Mouse (Mus musculus) lung, postnatal 4 days (tissue): ENCODE measurements around the gene Eef1b2.
"Not testable (repeated sequence)": the region's sequence is repeated elsewhere in the genome, so short reads cannot be mapped to it uniquely, and the experiment has no call there.

Experiments used
- DNase-seq, 2 experiments: peaks; one replicate each; pipeline ENCODE4 v3.0.0; 2021

Eef1b2 gene

GRCm38 (mm10) chr1:63176604-63177421 lies at the start of gene Eef1b2, which contains the start of gene Ndufs1:
Eef1b2 (plus strand) TSS chr1:63176825.
Ndufs1 (minus strand) TSS chr1:63176833.
- DNase-seq: peak; percentile 97 to 98

- no peak for DNase-seq
Measured at GRCm38 (mm10) chr1:63129273-63129672, 47.4 kb upstream of the Eef1b2 start.

GRCm38 (mm10) chr1:63129857-63130690 lies 46.6 kb upstream of the Eef1b2 start:
- no peak for DNase-seq

GRCm38 (mm10) chr1:63130883-63131282 lies 45.7 kb upstream of the Eef1b2 start:
- no peak for DNase-seq

- DNase-seq: no peak
Measured at GRCm38 (mm10) chr1:63131766-63132165, 44.9 kb upstream of the Eef1b2 start.

- DNase-seq: no peak
Measured at GRCm38 (mm10) chr1:63134530-63134929, 42.1 kb upstream of the Eef1b2 start.

GRCm38 (mm10) chr1:63137971-63138370 lies 38.7 kb upstream of the Eef1b2 start:
- no peak for DNase-seq

- not testable (repeated sequence) for DNase-seq
Measured at GRCm38 (mm10) chr1:63138586-63138985, 38.0 kb upstream of the Eef1b2 start.

GRCm38 (mm10) chr1:63140231-63140630 lies 36.4 kb upstream of the Eef1b2 start:
- no peak for DNase-seq

GRCm38 (mm10) chr1:63168638-63169037 lies 8.0 kb upstream of the Eef1b2 start:
- no peak for DNase-seq

GRCm38 (mm10) chr1:63175853-63176252 lies 772 bp upstream of the Eef1b2 start:
- peak in 1 of 2 experiments; percentile 10 for DNase-seq

- no peak for DNase-seq
Measured at GRCm38 (mm10) chr1:63176259-63176603, 394 bp upstream of the Eef1b2 start.

- DNase-seq: no peak
Measured at GRCm38 (mm10) chr1:63178308-63178707, 1.7 kb downstream of the Eef1b2 start.

- DNase-seq: no peak
Measured at GRCm38 (mm10) chr1:63180122-63180521, 3.5 kb downstream of the Eef1b2 start.

- DNase-seq: not testable (repeated sequence)
Measured at GRCm38 (mm10) chr1:63180575-63180974, 4.0 kb downstream of the Eef1b2 start.

GRCm38 (mm10) chr1:63181019-63181418 lies 4.4 kb downstream of the Eef1b2 start:
- peak; percentile 90 to 94 for DNase-seq

- DNase-seq: no peak
Measured at GRCm38 (mm10) chr1:63181480-63181879, 4.9 kb downstream of the Eef1b2 start.

- DNase-seq: no peak
Measured at GRCm38 (mm10) chr1:63182212-63182611, 5.6 kb downstream of the Eef1b2 start.

- DNase-seq: peak in 1 of 2 experiments; percentile 59
Measured at GRCm38 (mm10) chr1:63182636-63183270, 6.1 kb downstream of the Eef1b2 start.

- DNase-seq: not testable (repeated sequence)
Measured at GRCm38 (mm10) chr1:63185430-63185829, 8.8 kb downstream of the Eef1b2 start.

GRCm38 (mm10) chr1:63188536-63188935 lies 11.9 kb downstream of the Eef1b2 start:
- no peak for DNase-seq

GRCm38 (mm10) chr1:63190851-63191250 lies 14.2 kb downstream of the Eef1b2 start:
- DNase-seq: peak; percentile 19 to 36
